Mouse (Mus musculus): Measurements from ENCODE around the gene Sema3g.

Gene Sema3g

DNA sequence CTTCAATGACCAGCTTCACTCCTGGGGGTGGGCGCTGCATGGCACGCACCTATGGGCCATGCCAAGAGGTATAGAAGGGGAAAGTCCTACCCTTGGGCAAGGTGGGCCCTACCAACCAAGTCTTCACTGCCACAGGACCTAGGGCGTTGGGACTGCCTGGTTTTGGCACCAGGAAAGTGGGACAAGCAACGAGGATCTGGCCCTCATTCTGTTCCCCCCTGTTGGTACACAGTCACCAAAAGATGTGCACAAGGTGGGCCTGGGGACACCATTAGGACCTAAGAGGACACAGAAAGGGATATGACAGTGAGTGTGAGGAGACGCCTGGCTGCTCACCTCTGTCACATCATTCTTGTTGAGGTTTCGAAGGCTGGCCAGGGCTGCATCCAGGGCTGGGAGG, 53.5 kb downstream of the Sema3g start:
- no peak for DNase-seq (ENCODE audit: low read depth, low spot score)

DNA sequence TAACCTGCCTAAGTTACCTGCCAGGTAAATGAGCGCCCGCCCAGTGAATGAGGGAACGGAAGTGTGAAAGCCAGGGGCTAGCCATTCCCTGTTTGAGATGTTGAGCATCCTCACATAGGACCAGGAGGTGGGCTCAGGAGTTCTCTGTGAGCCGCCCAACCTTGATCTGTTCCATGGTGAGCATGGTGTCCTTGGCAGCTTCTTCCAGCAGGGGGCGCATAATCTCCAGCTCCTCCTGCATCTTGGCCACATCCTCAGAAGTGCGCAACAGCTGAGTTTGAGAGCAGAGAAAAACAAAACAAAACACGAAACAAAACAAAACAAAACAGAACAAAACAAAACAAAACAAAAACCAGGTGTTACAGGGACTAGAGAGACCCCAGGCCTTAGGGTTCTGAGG, 54.5 kb downstream of the Sema3g start:
- peak; percentile 56 for DNase-seq (ENCODE audit: low read depth, low spot score)

All from c-Kit-negative CD71-positive TER-119-positive erythroid progenitor cells, embryonic 14.5 days (primary cell).